Mouse (Mus musculus) neural tube, embryonic 10.5 days (tissue): ENCODE measurements around the gene Lrwd1.

Source experiments
- DNase-seq: peaks from one replicate; pipeline ENCODE4 v3.0.0-alpha.2; 2017; ENCODE audit warnings: low spot score; ENCODE audit errors: extremely low spot score

Gene Lrwd1

DNA sequence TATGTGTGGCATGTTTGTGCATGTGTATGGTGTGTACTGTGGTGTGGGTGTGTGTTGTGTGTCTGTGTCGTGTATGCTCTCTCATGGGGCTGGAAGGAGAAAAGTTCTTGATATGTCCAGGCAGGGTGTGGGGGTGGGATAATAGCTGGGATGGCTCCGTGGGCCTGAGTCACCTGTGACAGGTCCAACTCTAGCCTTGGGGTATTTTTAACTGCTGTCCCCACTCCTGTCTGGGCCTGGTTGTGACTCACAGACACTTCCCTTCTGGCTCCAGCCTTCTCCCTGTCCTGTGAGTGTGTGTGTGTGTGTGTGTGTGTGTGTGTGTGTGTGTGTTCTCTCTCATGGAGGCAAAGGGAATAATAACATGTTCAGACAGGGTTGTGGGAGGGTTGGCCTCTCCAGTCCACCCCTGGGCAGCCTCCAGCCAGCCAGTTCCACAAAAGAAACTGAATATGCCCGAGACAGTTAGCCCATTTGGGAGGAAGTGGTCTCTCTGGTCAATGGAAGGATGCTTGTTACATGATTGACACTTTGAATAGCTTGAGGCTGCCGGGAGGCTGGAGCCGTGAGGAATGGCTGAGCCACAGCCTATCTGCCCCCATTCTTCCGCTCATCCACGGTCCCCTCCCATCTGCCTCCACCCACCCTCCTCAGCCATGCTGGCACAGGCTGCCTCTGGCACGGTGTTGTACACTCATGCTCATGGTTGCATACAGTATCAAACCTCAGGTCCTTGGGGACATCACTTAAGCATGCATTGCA, 41.4 kb downstream of the Lrwd1 start:
- DNase-seq: no peak

DNA sequence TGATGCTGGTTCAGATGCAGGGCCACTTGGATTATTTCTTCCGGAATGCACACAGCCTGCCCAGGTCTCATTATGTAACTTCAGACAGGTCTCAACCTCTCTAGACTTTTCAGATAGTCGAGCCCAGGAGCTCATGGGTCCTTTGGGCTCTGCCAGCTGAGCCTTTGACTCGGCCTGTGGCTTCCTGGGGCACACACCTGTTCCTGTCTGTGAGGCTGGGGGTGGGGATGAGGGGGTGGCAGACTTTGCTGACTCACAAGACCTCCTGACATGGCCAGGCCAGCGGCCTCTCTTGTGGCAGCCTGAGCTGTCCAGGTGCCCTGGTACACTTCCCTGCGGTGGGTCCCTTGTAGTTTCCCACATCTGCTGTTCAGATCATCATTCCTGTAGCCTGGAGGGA, 43.9 kb downstream of the Lrwd1 start:
- no peak for DNase-seq

DNA sequence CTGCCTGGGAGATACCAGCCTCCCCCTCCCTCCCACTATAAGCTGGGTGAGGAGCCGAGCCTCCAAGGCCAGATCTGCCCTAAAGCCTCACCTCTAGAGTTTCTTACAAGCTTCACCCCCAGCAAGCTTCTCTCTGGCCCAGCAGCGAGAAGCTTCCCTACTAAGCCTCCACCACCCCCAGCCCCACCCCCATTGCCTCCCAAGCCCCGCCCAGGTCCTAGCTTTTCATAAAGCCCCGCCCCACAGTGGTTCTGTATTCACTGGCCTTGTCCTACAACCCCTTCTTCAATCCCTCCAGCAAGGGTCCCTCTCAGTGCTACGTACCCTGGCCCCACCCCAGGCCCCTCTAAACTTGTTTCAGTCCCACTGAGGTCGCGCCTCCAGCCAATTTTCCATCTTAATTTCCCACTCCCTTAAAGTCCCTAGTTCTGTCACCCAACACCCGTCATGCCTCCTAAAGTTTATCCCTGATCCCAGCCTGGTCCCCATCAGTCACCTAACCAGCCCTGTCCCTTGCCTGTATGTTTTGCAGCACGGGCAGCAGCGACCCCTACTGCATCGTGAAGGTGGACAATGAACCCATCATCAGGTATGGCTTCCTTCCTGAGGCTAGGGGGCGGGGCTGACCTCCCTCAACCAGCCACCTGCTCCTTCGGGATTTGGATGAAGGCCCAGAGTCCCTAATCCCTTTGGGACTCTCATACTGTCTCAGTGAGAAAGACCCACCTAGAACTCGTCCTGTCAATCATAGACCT, 46.9 kb downstream of the Lrwd1 start:
- no peak for DNase-seq

DNA sequence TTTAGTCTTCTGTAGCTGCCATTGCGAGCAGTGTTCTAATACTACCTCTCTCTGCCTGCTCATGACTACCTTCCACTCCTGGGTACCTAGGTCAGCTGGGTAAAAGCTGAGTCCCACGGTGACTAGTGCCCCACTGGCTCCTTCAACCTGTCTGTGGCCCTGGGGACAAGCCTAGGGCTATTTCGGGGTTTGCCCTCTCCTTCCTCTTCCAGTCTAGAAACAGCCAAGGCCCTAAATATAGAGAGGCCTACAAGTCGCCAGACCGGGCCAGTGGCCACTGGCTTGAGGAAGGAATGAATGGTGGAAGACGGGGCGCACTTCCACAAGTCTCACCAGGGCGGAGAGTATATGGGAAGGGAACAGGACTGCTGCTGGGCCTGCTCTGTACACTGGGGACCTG, 49.6 kb downstream of the Lrwd1 start:
- no peak for DNase-seq

DNA sequence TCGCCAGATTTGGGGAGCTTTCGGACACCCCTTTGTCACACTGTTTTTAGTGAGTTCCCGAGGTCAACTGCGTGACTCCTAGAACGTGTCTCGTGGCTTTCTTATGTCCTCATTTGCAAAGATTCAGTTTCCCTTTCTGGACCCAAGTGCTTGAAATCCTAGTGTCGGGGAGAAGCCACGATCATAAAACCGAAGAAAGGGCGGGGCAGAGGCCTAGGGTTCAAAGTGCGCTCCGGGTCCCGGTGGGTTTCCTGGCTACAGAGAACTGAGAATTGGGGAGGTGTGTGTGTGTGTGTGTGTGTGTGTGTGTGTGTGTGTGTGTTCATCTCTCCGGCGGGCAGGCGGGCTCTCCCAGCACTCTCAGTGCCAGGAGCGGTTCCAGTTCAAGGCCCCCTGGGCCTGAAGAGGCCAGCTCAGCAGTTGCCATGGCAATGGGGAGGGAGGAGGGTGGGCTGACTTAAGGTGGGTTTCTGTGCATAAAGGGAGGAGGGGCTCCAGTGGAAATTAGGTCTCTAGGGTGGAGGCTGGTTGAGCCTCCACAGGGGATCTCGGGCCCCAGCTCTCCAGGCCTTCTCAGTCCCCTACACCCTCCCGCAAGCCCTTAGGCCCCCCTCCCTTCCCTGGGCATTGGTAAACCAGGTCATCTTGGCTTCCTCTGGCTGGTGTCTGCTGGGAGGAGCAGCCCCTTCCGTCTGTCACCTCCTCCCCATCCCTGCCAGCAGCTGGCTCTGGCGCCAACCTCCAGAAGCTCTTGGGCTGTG, 50.8 kb downstream of the Lrwd1 start:
- DNase-seq: peak; percentile 41

DNA sequence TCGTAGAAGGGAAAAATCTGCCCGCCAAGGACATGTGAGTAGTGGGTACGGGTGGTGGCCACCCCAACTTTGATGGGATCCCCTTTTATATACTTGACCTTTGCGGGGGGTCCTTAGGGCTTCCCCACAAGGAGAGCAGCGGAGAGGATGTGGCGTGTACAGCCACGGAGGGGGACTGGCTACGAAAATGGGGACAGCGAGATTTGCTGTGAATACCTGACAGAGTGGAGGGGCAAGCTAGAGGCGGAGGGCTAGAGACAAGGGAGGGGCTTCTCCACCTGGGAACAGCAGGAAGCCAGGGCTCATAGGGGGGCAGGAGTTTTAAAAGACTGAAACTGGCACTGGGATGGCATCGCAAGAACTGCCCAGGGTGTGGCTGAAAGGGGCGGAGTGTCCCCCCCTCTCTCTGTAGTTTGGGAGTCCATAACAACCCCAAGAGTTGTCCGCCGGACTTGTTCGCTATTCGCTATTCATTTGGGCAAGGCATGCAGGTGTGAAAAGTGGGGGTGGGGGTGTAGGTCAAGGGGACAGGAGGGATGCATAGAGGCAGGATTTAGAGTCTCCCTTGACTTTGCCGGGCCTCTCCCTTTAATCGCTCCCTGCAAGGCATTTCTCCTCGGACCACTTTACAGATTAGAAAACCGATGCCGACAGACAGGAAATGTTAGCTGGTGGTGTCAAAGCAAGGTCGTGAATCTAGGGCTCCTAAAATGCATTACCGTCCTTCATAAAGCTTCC, 51.6 kb downstream of the Lrwd1 start:
- no peak for DNase-seq

DNA sequence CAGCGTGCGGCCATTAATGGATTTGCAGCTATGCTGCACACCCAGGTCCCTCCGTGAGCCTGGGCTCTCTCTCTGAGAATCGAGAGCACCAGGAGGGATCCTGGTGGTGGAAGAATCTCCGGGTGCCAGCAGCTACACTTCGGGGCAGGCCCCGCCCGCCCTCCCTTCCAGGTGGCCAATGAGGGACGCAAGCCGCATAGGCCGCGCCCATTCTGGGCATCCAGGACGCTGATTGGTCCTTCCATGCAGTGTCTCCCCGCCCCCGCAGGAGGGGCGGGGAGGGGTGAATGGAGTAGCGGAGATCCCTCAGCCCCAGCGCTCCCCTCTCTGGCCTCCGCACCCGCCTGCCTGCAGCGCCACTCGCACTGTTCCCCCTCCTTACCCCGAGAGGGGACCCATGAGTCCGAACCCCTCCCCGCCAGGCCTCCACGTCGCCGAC, 52.2 kb downstream of the Lrwd1 start, which contains the start of gene Rasa4:
Gene Rasa4, plus strand, starts transcription at position 248 of the 439 bp plus-strand sequence.
- peak; percentile 89 for DNase-seq

DNA sequence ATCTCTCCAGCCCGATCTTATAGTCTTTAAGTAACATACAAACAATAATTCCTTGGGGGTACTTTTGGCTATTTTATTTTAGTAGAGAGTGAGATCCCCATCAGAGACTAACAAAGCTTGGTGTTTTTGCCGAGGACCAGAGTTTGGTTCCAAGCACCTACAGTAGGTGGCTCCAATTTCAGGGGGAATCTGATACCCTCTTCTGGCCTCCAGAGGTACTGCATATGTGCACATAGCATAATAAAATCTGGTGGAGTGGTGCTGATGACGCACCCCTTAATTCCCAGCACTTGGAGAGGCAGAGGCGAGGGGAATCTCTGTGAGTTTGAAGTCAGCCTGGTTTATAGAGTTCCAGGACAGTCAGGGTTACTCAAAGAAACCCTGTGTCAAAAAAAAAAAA, 53.5 kb downstream of the Lrwd1 start:
- DNase-seq: no peak

DNA sequence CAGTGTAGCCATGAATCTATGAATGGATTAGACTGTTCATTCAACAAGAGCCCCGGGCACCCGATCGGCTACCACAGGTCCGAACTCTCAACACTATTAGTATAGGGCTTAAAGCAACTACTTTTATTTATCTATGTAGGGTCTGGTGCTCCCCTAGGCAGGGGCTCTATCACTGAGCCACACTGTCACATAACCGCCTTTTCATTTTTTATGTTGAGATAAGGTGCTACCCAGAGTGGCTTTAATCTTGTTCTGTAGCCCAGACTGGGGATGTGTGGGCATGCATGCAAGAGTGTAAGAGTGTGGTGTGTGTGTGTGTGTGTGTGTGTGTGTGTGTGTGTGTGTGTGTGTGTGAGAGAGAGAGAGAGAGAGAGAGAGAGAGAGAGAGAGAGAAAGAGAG, 57.7 kb downstream of the Lrwd1 start:
- no peak for DNase-seq

DNA sequence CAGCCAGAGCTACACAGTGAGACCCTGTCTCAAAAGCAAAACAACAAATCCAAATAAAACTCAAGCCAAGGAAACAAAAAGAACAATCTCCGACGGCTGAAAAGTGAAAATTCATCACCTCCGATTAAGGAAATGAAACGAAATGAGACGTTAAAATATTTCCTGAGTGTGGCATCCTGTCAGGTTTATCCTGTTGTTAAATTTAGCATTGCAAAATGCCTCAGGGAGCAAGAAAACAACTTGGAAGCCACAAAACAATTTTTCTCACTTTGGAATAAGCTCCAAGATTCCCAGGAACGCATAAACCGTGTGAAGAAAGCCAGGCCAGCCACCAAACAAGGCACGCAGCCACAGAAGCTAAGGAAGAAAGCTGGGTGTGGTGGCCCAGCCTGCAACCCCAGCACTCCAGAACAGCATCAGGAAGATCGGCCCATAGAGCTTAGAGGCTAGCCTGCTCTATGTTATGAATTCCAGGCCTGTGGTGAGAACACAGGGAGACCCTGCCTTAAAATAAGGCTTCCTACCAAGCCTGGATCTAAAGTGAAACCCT, 58.8 kb downstream of the Lrwd1 start:
- no peak for DNase-seq

DNA sequence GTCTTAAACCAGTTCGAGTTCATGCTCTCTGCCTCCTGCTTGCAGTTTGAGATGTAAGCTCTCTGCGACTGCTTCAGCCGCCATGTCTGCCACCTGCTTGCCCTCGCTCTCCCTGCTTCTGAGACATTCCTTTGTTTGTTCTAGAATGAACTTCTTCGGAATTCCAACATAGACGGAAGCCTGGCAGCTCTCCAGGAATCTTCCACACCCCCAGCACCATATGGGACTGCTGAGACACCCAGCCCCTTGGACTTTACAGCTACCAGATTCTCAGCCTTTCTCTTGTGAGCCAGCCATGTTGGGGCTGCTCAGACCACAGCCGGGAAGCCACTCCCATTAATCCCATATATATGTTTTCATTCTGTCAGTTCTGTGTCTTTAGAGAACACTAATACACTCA, 59.6 kb downstream of the Lrwd1 start:
- DNase-seq: no peak

DNA sequence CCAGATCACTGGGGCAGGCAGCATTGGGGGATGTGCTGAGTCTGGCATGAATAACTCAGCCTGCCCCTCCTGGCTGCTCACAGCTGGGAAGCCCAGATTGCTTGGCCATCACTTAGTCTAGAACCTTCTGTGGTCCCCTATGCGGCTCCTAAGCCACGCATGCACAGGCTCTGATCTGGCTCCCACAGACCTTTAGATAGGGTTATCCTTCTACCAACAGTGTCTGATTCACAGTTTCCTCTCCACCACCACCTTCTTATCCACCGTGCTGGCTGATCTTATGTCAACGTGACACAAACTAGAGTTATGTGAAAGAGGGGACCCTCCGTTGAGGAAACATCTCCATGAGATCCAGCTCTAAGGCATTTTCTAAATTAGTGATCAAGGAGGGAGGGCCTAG, 60.8 kb downstream of the Lrwd1 start:
- no peak for DNase-seq

DNA sequence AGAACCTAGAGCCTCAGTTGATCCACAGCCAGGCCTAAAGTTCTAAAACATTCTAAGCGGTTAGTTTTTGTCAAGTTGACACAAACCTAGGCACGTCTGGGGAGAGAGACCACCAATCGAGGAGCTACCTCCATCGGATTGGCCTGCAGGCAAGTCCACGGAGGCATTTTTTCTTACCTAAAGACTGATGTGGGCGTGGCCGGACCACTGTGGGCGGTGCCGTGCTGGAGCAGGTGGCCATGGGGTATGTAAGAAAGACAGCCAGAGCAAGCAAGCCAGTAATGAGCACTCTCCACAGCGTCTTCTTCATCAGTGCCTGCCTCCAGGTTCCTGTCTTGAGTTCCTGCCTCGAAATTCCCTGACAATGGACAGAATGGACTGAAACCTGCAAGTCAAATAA, 62.3 kb downstream of the Lrwd1 start:
- no peak for DNase-seq

DNA sequence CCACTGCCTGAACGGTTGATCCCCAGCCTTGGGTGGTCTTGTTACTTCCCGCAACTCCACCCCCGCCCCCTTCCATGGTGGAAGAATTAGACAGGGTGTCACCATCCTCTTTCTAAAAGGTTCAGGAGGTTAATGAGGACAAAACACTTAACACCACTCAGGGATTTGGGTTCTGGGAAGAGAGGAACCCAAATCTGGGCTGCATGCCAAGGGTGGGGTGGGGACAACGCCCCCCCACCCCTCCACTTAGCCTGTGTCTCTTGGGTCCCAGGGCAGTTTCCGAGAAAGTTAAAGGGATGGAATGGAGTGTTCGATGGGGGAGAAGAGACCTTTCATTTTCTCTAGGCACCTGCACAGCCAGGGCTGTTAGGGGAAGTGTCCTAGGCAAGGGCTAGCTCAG, 62.8 kb downstream of the Lrwd1 start:
- DNase-seq: no peak
